Mouse (Mus musculus) adrenal gland, postnatal 36 days (tissue): ENCODE measurements around the gene Pax6. TPM values are rescaled to one million over a fixed set of nuclear protein-coding genes. Genes with fewer than 3 reads are reported as not detected.

Source experiments
- DNase-seq, 2 experiments: peaks; one replicate each; pipeline ENCODE4 v3.0.0; 2021; ENCODE audit warnings: mixed read lengths in 1 of 2
- total RNA-seq, 2 experiments: library from RNA; stranded (reverse); gene quantifications; 2 replicates each; pipeline ENCODE4 v1.2.3; 2021

The Pax6 gene
- total RNA-seq, 2 experiments from 2014 or later = not detected

DNA sequence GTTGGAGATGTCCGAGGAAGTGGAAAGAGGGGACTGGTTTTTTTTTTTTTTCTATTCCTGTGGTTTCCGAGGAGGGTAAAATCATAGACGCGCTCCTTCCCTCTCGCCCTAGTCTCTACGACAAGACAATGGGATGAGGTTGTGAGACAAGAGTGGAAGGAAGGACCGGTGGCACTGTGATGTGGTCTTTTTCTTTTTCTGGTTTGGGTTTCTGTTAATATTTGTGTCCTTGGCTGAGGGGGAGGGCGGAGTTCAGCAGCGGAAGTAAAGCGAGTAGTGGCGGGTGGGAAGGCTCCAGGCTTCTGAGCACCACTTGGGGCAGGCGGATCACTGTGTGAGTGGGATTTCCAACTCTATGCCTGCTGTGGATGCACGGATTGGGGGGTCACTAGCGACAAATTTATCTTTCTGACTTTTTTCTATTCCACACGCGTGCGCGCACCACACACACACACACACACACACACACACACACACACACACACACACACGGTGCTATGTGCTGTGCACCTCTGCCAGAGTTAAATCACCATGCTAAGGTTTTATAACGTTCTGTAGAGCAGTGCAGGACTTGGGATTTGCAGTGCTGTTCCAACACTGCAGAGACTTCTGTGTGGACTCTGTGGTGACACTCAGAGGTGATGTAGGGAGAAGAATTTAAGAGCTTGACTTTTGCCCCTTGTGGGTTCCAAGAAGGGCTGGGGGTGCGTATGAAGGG is 14.1 kb downstream of the Pax6 start:
- DNase-seq = no peak

DNA sequence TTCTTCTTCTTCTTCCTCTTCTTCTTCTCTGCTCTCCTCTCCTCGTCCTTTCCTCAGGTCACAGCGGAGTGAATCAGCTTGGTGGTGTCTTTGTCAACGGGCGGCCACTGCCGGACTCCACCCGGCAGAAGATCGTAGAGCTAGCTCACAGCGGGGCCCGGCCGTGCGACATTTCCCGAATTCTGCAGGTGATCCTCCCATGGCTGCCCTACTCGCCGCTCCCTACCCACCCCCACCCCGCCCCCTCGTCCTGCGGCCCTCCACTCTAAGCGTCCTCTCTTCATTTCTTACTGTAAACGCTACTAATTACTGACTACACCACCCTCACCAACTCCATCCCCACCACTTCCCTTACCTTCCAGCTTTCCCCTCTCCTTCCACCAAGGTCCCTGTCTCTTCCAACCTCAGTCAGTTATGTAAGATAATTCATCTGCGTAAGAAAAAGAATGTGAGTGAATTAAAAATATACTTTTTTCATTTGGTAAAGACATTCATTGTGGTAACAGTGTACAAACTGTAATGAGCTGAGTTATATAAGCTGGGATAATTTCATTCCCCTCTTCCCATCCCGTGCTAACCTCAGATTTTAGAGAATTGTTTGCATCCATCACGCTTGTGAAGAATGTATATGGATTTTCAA is 15.2 kb downstream of the Pax6 start:
- no peak for DNase-seq

DNA sequence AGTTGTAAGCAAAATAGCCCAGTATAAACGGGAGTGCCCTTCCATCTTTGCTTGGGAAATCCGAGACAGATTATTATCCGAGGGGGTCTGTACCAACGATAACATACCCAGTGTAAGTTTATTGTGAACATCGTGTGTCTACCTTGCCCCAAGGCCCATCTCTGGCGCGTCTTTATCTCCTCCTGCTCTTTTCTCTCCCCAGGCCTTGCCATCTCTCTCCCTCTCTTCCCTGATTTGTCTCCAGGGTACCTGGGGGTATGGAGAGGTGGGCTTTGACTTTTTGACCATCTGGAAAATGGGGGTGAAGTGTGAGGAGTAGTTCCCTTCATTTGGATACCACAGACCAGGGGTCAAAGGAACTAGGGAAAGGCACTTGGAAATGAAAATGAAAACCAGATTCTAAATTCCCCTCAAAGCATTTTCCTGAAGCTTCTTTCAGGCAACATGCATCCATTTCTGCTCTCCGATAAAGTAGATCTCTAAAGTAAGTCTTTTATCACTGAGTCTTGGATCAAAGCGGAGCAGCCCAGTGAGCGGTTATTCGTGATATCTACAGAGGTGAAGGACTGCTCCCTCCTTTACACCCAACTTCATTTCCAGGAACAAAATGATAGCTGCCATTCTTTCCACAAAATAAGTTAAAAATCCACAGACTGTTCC is 16.4 kb downstream of the Pax6 start:
- no peak for DNase-seq

DNA sequence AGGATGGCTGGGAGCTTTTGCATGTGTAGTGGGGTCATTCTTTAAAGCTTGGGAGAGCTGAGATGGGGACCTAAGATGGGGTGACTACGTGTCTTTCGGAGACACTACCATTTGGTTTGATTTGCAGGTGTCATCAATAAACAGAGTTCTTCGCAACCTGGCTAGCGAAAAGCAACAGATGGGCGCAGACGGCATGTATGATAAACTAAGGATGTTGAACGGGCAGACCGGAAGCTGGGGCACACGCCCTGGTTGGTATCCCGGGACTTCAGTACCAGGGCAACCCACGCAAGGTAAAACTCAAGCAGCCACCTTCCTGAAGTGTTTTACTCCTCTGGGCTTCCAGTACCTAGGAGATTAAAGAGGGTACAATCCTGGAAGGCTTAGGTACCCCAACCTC is 17.0 kb downstream of the Pax6 start:
- no peak for DNase-seq

DNA sequence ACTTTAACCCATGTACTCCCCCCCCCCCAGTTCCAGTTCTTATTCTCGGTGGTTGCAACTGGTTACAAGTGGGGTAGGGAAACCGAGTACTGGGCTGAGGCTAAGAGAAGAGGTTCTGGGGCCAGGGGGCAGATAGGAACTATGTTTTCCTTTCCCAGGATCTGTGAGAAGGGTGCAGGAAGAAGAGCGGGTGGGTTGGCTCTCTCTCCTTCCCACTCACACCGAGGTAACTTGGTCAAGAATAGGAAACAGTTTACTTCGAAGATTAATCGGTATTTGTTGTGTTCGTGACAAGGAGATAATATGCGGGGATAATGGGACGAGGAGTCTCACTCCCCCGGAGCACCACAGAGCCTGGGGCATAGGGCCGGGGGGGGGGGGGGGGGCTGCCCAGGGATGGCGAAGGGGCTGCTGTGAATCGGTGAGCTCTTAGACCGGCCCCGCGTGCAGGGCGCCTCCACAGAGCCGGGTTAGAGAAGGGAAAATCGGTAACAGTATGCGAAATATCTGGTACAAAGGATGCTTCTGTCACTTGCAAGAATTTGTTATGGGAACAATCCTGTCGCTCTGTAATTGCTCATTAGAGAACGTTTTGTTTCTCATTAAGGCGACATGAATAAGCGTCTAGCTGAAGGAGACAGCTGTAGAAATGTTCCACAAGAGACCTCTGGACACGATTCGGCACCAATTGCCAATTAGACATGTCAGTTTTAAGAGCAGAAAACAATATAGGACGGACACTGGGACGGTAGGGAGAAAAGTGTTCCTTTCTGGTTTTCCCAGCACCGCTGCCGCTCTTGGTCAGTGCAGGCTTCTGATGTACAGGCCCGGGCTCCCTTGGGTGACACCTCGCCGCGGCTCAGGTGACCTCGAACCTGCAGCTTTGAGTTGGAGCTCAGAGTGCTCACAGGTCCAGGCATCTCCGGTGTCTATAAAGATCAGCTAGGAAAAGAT is 17.9 kb downstream of the Pax6 start:
- no peak for DNase-seq

DNA sequence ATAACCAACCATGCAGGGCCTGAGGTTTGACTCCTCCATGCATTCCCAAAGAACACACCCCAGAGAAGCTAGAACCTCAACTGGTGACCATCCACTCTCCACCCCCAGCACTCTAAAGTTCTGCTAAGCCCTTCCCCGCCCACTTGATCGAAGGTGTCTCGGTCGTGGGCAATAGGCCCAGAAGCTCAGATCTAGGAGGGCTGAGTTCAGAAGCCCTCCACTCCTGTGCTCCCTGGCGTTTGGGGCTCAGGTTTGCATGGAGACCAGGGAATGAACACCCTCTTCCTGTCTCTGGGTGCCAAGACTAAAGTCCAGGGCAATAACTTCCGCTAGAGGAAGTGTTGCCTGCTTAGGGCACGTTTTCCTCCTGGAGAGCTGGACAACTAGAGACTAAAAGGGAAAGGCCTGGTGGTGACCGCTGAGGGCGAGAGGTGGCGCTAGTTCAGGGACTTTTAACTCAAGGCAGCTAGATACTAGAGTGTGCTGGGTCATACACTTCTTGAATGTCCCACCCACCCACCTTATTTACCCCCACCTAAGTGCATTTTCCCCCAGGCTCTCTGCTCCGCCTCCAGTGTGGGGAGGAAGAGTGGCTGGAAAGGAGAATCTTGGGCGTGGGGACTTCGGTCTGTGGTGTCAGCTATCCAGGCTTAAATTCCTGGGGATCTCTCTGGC is 18.8 kb downstream of the Pax6 start:
- peak in 1 of 2 experiments; percentile 16 for DNase-seq

DNA sequence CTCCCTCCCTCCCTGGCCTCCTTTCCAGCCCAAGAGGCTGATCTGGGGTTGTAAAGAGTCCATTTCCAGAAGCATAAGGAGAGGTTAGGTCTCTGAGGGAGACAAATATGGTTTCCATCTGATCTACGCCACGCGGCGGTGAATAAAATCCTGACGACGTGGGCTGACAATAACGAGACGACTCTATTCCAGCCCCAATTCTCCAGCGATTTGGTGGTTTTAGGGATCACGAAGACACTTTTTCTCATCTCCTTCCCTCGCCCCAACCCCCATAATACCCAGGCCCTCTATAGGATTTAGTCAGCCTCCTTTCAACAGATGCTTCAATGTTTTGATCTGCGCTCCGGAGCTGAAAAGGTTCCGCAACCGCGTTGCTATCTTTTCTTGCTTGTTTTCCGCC is 19.3 kb downstream of the Pax6 start:
- no peak for DNase-seq

DNA sequence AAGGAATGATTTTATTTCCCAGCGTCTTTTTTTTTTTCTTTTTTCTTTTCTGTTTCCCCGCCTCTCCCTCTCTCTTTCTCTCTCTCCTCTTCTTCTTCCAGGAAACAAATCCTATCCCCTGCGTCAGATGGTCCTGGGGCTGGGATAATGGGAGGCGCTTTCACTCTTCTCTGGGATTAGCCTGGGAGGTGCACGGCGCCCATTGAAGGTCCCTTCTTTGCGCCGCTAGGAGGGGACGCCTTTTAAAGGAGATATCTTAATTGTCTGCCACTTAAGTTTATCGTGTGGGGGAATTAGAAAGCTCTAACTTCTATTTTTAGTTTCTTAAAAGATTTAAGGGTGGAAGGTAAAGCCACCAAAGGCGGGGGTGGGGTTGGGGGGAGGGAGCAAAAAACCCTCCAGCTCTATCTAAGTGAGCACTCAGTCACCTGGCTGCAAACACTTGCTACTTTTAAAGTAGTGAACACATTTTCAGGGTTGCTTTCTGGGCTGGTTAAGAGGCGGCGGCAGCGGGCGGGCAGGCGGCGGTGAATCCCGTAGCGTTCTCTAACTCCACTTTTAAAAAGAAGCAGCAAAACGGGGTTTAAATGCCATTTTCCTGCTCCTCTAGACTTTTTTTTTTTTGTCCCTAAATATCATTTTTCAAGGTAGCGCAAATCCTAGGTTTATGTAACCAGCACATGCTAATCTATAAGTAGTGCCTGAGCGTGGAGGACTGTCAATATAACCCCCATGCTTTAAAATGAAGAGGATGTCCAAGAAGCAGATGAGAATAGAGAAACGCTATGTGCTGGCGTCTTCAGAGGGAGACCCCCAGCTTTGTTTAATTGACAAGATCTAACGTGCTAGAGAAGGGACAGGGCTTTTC is 20.0 kb downstream of the Pax6 start:
- no peak for DNase-seq

DNA sequence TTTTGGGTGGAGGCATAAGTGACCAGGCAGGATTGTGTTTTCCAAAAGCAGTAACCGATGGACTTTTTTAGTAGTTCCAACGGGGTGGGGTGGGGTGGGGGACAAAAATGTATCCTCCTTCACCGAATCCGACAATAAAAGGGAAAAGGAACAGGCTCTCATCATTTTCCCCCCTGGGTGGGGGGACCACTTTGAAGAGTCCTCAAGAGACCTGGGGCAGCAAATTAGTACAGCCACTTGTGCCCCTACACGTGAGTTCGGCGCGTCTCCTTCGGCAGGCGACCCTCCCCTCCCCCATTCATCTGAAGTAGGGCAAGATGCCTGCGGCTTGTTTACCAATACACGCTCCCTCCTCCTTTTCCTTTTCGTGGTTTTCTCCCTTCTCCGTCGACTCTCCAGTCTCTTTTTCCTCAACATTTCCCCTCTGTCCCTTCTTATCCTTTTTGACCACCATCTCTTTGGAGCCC is 20.6 kb downstream of the Pax6 start:
- DNase-seq = no peak

DNA sequence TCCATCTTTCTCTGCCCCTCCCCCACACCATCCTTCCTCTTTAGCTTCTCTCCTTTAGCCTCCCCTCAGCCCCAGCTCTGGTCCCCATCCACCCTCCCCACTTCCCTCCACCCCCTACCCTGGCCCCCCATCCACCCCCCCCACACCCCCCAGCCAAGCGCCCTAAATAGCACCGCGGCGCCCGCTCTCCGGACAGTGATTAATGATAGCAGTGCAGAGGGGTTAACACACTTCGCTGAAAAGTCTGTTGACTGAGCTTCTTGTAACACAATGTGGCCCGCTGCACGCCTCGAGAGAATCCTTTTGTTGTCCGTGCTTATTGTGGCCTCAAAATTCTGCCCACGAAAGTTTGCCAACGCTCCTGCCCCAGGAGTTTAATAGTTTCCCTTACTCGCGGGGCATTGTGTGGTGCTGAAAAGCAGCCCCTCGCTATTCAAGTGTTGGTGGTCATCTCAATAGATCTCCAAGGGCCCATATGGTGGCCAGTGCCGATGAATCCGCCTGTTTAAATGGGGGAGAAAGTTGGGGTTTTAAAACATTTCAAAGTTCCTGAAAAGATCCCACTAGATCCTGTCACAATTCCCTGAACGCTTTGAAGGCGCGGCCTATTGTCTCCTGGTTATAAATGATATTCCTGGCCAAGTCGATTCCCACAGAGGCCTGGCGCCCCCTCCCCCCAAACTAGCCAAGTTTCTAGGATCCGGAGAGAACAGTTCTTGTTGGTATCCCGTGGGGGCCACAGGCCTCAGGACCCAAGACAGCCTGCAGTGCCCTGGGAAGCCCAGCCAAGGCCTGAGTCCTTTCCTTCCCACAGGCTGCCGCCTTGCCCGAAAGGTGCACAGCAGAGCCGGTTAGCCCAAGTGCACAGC is 21.3 kb downstream of the Pax6 start:
- DNase-seq = no peak

DNA sequence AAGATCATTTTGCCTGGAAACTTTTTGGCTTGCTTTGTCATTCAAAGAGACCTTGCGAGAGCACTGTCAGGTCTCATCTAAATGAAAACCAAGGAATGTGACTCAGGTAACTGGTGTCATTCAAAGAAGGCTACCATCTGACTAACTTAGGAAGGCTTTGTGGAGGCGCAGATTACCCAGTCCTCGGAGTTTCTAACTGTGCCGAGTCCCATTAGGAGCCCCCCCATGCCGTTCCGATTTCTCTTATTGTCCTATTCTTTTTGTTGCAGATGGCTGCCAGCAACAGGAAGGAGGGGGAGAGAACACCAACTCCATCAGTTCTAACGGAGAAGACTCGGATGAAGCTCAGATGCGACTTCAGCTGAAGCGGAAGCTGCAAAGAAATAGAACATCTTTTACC is 22.6 kb downstream of the Pax6 start:
- no peak for DNase-seq

DNA sequence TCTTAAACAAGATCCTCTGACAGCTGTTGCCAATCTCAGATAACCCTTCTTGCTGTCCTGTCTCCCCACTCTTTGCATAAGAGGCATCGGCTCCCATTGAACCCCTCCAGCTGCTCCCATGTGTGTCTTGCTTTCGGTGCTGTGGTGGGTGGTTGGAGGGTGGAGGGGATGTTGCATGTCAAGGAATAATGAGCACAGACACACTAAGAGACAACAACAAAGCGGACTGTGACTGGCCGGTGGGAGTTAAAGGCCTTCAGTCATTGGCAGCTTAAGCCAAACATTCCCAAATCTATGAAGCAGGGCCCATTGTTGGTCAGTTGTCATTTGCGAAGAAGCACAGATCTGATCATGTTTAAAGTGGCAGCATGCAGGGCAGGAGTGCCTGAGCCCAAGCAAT is 29.0 kb downstream of the Pax6 start:
- DNase-seq = no peak

DNA sequence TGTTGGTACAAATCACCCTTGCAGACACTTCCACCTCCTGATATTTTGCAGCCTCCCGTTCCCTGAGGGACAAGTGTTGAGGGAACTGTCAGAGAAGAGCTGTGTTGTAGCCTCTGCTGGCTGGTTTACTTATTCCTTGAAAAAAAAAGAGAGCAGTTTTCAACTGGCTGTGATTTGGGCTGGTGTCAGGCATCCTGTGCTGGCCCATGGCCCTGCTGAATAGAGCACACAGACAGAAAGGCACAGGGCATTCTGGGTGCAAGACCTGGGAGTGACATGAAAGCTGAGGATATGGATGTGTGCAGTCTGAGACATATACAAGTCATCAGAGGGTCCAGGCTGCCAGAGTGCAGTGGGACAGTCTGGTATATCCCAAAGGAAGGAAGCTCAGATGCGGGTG is 29.9 kb downstream of the Pax6 start:
- DNase-seq = no peak

DNA sequence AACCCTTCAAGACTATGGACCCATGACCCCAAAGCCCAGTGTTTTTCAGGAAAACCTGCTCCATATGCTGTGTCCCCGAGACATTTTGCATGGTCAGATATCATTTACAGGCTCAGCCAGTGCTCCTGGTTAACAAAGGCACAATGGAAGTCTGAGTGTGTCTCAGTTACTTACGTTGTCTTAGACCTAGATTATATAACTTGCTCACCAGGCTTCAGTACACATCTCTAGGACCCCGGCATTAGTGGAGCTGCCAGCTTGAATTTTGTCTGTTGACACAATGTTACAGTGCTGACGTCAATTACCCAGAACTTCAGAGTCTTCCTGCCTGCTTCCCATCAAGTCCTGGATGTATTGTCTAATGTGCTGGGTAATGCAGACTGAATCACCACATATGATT is 33.1 kb downstream of the Pax6 start:
- no peak for DNase-seq

DNA sequence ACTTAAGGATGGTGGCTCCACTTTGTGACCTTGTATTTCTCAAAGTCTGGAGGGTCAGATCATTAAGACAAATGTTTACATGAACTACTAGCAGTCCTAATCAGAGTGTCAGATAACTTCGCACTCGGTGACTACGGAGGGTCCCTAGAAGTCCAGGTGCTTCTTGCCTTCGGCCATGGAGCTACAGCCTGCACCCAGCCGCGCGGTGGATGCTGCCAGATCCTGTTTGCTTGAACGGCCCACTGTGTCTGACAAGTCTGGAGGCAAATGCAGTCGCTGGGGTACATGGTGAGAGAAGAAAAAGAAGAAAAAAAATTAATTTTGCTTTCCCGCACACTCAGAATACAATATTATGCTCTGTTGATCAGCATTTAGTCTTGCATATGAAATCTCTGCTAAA is 33.9 kb downstream of the Pax6 start:
- no peak for DNase-seq

DNA sequence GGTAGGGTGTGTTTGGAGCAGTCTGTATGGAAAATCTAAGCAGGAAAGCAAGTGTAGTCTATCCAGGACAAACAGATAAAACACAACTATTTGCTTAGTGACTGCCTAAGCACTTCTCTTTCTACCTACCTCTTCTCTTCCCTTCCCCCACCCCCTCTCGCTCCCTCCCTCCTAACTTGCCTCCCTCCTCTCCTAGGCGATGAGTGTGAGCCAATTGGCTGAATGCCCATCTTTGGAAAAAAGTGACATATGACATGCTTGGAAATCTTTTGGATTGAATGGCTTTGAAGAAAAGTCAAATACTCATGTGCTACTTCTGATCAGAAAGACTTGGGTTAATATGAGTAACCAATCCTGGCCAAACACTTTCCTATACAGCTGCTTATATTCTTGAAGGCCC is 36.6 kb downstream of the Pax6 start:
- DNase-seq = no peak

DNA sequence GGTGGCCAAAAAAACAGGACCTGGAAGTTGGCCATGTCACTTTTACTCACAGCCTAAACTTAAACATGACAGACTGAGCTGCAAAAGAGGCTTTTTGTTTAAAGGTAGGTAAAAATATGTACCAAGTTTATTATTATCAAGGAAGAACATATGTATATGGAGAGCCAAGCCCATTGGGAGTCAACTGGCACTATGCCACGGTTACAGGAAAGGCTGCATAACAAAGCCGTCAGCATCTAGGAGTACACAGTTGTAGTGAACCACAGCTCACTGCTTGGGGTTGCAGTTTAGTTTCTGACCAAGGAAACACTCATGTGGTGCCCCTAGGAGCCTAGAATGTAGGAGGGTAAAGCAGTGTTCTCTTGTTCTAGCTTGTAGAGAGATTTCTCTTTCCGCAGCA is 40.4 kb downstream of the Pax6 start:
- DNase-seq = no peak

DNA sequence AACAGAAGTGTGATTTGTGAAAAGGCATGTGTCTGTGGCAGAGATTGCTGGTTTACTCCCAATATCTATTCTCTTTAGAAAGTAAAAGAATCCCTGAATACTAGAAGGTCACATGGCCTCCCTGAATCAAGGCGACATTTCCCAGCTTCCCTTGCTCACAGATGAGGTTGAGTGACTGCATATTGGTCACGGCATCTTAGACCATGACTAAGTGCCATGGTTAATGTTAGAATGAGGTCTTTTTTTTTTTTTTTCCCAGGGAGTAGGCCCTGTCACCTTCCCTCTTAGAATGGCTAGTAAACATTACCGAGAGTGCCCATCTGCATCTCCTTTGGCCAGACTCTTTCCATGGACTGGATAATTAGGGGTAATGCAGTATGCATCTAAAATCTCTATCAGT is 41.8 kb downstream of the Pax6 start:
- no peak for DNase-seq

DNA sequence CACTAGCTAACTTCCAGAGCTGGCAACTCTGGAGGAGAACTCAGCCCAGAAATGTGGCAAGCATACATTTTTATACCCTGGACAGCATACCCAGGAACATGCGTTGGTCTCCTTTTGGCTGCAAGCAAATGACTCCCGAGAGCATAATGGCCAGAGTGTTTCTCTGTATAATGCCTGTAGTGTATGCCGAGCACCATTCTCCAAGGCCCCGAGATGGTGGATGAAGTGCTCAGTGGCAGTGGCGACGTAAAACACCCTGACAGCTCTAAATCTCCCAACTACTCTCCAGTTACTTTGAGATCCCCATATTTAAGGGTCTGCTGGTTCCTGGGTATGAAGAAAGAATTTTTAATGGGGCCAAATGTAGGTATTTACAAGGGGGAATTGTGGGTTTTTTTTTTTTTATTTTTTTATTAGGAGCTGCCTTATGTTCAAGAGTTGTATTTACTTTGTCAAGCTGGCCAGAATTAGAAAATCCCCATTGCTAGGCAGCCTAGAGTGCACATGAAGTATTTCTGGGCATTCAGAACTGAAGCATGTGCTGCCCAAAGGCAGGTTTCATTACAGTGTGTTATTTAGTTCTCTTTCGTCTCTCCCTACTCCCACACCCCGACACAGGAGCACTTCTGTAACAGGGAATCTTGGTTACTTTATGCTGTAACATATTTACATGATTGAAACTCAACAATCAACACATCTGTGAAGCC is 46.9 kb downstream of the Pax6 start:
- DNase-seq = no peak
